Mouse (Mus musculus): ENCODE measurements around the gene Tnxb. TPM values are rescaled to one million over a fixed set of nuclear protein-coding genes. Genes with fewer than 3 reads are reported as not detected.

Tnxb gene
- total RNA-seq (2014; rRNA removed) (3.6 and 5.6 TPM in 2 replicates), polyA plus RNA-seq (2012; rRNA removed) (2.4 and 3.5 TPM in 2 replicates)

DNA sequence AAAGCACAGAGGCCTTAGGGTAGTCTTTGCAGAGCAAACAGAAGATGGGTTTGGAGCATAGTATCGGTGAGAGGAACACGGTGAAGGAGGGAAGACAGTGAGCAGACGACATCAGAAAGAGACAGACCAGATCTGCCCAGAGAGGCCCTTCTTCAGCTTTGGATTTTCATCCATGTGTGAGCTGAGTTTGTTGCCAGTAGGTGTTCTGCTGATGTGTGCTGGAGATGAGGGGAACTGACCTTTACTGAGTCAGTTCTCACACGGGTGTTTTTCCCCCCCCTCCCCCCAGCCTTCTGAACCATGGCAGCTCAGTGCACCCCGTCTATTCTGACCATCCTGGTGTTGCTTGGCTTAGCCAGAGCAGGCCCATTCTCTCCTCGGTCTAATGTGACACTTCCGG is at the start of gene Tnxb:
Tnxb (plus strand) TSS at position 301 of the 400 bp plus-strand sequence.
- no peaks in the 10 kb centered on the region for H3K36me3 ChIP-seq (ENCODE audit: control insufficient read depth, insufficient read depth, low read length)
- no peaks in the 10 kb centered on the region for H3K4me1 ChIP-seq (ENCODE audit: control insufficient read depth, insufficient read depth, low read length)
- H3K9ac ChIP-seq (ENCODE audit: low read depth, low read length): no peak within 1 kb of the TSS
- DNase-seq (ENCODE audit: extremely low read depth, low read depth, low spot score): no peak
- no peak within 1 kb of the TSS for H3K27ac ChIP-seq (replicated peaks; ENCODE audit: insufficient read depth, low read depth, low read length)
- WGBS: 65% methylated on average over 7 of the region's 7 CpGs
- H3K27me3 ChIP-seq (ENCODE audit: control insufficient read depth, insufficient read depth, low read length): peaks cover 19% of the 10 kb centered on the region
- no peaks in the 10 kb centered on the region for H3K79me2 ChIP-seq (ENCODE audit: control insufficient read depth, insufficient read depth, low read length)
- no peak within 1 kb of the TSS for H3K4me3 ChIP-seq (ENCODE audit: insufficient read depth, low read depth, low read length)
- TF ChIP-seq CTCF (IDR thresholded peaks at IDR 0.05; ENCODE audit: low read depth, low read length) (no peak), POLR2A (IDR thresholded peaks at IDR 0.05; ENCODE audit: extremely low read depth, insufficient read depth, low read length) (no peak)

DNA sequence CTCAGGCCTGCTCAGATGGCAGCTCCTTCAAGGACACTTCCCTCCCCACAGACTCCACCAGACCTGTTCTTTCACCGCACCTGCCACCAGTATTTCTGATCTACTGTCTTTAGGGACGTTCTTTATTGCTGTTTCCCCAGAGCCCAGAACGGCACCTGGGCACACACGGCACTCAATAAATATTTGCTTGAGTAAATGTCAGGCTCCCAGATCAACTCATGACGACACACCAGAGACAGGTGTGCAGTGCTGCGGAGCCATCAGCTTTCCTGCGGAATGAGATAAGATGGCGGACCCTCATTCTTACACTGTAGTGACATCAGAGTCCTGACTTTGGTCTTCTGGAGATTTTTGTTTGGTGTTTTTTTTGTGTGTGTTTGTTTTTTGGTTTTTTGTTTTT is 49.3 kb upstream of the Tnxb start:
- H3K4me3 ChIP-seq (ENCODE audit: insufficient read depth, low read depth, low read length): no peak overlapping the region
- H3K36me3 ChIP-seq (ENCODE audit: control insufficient read depth, insufficient read depth, low read length): peaks cover 11% of the 10 kb centered on the region
- H3K27me3 ChIP-seq (ENCODE audit: control insufficient read depth, insufficient read depth, low read length): no peaks in the 10 kb centered on the region
- DNase-seq (ENCODE audit: extremely low read depth, low read depth, low spot score): no peak
- no peak overlapping the region for H3K27ac ChIP-seq (replicated peaks; ENCODE audit: insufficient read depth, low read depth, low read length)
- TF ChIP-seq CTCF (IDR thresholded peaks at IDR 0.05; ENCODE audit: low read depth, low read length): no peak
- TF ChIP-seq POLR2A (IDR thresholded peaks at IDR 0.05; ENCODE audit: extremely low read depth, insufficient read depth, low read length): no peak
- H3K4me1 ChIP-seq (ENCODE audit: control insufficient read depth, insufficient read depth, low read length): no peaks in the 10 kb centered on the region
- H3K9ac ChIP-seq (ENCODE audit: low read depth, low read length): no peak overlapping the region
- WGBS: 52% methylated on average over 8 of the region's 8 CpGs
- no peaks in the 10 kb centered on the region for H3K79me2 ChIP-seq (ENCODE audit: control insufficient read depth, insufficient read depth, low read length)

DNA sequence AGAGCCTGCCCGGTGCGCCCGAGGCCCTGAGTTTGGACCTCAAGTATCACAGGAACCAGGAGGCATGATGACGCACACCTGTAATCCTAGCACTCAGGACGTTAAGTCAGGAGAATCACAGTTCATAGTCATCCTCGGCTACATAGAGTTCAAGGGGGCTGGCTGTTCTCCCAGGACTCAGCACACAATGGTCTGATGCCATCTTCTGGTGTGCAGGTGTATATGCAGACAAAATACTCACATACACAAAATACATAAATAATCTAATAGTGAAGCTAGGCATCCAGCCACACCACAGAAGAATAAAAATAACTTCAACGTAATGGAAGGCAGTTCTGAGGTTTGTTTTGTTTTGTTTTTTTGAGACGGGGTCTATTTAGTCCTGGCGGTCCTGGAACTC is 47.2 kb upstream of the Tnxb start:
- Histone ChIP-seq H3K9ac (ENCODE audit: low read depth, low read length) (no peak overlapping the region), H3K27me3 (ENCODE audit: control insufficient read depth, insufficient read depth, low read length) (no peaks in the 10 kb centered on the region), H3K36me3 (ENCODE audit: control insufficient read depth, insufficient read depth, low read length) (peaks cover 11% of the 10 kb centered on the region), H3K4me3 (ENCODE audit: insufficient read depth, low read depth, low read length) (no peak overlapping the region), H3K4me1 (ENCODE audit: control insufficient read depth, insufficient read depth, low read length) (0 out of 2 replicates have a peak, but pooled peaks cover 5% of the 10 kb centered on the region), H3K79me2 (ENCODE audit: control insufficient read depth, insufficient read depth, low read length) (no peaks in the 10 kb centered on the region), H3K27ac (replicated peaks; ENCODE audit: insufficient read depth, low read depth, low read length) (no peak overlapping the region)
- TF ChIP-seq POLR2A (IDR thresholded peaks at IDR 0.05; ENCODE audit: extremely low read depth, insufficient read depth, low read length): no peak
- TF ChIP-seq CTCF (IDR thresholded peaks at IDR 0.05; ENCODE audit: low read depth, low read length): no peak
- DNase-seq (ENCODE audit: extremely low read depth, low read depth, low spot score): no peak
- 89% methylated on average over 9 of the region's 9 CpGs for WGBS

DNA sequence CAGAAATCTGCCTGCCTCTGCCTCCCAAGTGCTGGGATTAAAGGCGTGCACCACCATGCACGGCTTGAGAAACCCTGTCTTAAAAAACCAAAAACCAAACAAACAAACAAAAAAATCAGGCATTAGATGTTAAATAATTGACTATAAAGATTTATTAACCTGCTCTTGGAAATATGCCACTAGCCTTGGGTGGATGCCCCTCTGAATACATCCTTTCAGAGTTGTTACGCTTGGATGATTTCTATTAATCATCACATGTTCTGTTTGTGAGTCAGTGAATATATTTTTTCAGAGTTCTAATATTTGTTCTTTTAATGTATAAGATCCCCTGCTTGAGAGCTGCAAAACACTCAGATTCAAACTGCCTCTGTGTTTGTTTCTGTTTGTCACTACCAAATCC is 45.4 kb upstream of the Tnxb start:
- TF ChIP-seq CTCF (IDR thresholded peaks at IDR 0.05; ENCODE audit: low read depth, low read length) (no peak), POLR2A (IDR thresholded peaks at IDR 0.05; ENCODE audit: extremely low read depth, insufficient read depth, low read length) (no peak)
- no peak for DNase-seq (ENCODE audit: extremely low read depth, low read depth, low spot score)
- Histone ChIP-seq H3K4me3 (ENCODE audit: insufficient read depth, low read depth, low read length) (no peak overlapping the region), H3K36me3 (ENCODE audit: control insufficient read depth, insufficient read depth, low read length) (peaks cover 11% of the 10 kb centered on the region), H3K27ac (replicated peaks; ENCODE audit: insufficient read depth, low read depth, low read length) (no peak overlapping the region), H3K79me2 (ENCODE audit: control insufficient read depth, insufficient read depth, low read length) (no peaks in the 10 kb centered on the region), H3K27me3 (ENCODE audit: control insufficient read depth, insufficient read depth, low read length) (no peaks in the 10 kb centered on the region), H3K4me1 (ENCODE audit: control insufficient read depth, insufficient read depth, low read length) (0 out of 2 replicates have a peak, but pooled peaks cover 5% of the 10 kb centered on the region), H3K9ac (ENCODE audit: low read depth, low read length) (no peak overlapping the region)
- WGBS: 73% methylated on average over 3 of the region's 3 CpGs

DNA sequence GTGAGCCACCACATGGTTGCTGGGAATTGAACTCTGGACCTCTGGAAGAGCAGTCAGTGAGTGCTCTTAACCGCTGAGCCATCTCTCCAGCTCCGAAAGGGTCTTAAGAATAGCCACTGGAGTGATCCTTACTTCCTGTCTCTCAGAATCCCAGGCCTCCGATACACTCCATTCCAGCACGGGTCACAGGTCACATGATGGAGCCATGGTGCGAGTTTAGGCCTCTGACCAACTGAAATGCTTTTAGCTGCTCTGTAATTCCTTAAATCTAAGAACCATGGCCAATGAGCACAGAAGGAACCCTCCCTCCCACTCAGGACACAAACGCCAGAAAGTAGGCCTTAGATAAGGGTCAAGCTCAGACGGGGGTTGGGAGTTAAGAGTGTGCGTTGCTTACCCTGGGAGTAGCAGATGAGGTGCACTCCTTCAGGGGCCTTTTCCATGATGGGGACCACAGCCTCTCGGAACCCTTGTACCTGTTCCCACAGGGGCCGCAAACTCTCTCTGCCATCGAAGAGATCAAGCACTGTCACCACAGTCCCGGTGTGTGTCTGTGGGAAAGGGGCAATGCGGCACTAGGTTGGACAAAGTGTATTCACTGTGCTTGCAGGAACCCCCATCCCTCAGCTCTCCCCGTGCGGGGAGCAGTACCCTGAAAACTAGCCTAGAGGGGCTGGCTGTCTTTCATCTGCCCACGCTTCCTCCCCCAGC is 44.1 kb upstream of the Tnxb start:
- H3K27ac ChIP-seq (replicated peaks; ENCODE audit: insufficient read depth, low read depth, low read length): no peak overlapping the region
- H3K4me3 ChIP-seq (ENCODE audit: insufficient read depth, low read depth, low read length): no peak overlapping the region; the same call in 1 of the 2 replicates
- 57% methylated on average over 16 of the region's 16 CpGs for WGBS
- H3K4me1 ChIP-seq (ENCODE audit: control insufficient read depth, insufficient read depth, low read length): 0 out of 2 replicates have a peak, but pooled peaks cover 5% of the 10 kb centered on the region
- H3K9ac ChIP-seq (ENCODE audit: low read depth, low read length): peak overlapping the region; percentile 71; the same call in 1 of the 2 replicates
- H3K36me3 ChIP-seq (ENCODE audit: control insufficient read depth, insufficient read depth, low read length): peaks cover 11% of the 10 kb centered on the region
- no peak for TF ChIP-seq POLR2A (IDR thresholded peaks at IDR 0.05; ENCODE audit: extremely low read depth, insufficient read depth, low read length)
- H3K79me2 ChIP-seq (ENCODE audit: control insufficient read depth, insufficient read depth, low read length): no peaks in the 10 kb centered on the region
- no peaks in the 10 kb centered on the region for H3K27me3 ChIP-seq (ENCODE audit: control insufficient read depth, insufficient read depth, low read length)
- no peak for DNase-seq (ENCODE audit: extremely low read depth, low read depth, low spot score)

DNA sequence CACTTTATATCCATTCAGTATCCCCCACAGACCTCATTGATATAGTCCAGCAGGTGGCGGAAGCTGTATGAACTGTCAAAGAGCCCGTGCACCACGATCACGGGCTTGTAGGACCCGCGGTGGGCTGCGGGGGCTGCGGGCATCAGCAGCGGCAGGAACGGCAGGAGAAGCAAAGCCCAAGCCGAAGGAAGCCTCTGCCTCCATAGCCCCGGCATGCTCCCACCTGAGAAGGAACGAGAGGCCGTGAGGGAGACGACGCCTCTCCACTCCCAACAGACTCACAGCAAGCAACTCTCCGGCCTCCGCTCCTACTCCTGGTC is 43.6 kb upstream of the Tnxb start:
- Histone ChIP-seq H3K4me1 (ENCODE audit: control insufficient read depth, insufficient read depth, low read length) (0 out of 2 replicates have a peak, but pooled peaks cover 5% of the 10 kb centered on the region), H3K36me3 (ENCODE audit: control insufficient read depth, insufficient read depth, low read length) (peaks cover 10% of the 10 kb centered on the region), H3K9ac (ENCODE audit: low read depth, low read length) (peak overlapping the region; percentile 71), H3K27me3 (ENCODE audit: control insufficient read depth, insufficient read depth, low read length) (no peaks in the 10 kb centered on the region), H3K4me3 (ENCODE audit: insufficient read depth, low read depth, low read length) (peak overlapping the region; percentile 72), H3K27ac (replicated peaks; ENCODE audit: insufficient read depth, low read depth, low read length) (peak overlapping the region; percentile 78), H3K79me2 (ENCODE audit: control insufficient read depth, insufficient read depth, low read length) (no peaks in the 10 kb centered on the region)
- TF ChIP-seq CTCF (IDR thresholded peaks at IDR 0.05; ENCODE audit: low read depth, low read length) (peak; percentile 22; the same call in 1 of the 2 replicates), POLR2A (IDR thresholded peaks at IDR 0.05; ENCODE audit: extremely low read depth, insufficient read depth, low read length) (no peak)
- 5% methylated on average over 18 of the region's 18 CpGs for WGBS
- DNase-seq (ENCODE audit: extremely low read depth, low read depth, low spot score): no peak

Measured in liver, adult 2 months (tissue).